Comparison of ENCODE assay signal across 16 mouse cellular contexts in the genomic region with DNA sequence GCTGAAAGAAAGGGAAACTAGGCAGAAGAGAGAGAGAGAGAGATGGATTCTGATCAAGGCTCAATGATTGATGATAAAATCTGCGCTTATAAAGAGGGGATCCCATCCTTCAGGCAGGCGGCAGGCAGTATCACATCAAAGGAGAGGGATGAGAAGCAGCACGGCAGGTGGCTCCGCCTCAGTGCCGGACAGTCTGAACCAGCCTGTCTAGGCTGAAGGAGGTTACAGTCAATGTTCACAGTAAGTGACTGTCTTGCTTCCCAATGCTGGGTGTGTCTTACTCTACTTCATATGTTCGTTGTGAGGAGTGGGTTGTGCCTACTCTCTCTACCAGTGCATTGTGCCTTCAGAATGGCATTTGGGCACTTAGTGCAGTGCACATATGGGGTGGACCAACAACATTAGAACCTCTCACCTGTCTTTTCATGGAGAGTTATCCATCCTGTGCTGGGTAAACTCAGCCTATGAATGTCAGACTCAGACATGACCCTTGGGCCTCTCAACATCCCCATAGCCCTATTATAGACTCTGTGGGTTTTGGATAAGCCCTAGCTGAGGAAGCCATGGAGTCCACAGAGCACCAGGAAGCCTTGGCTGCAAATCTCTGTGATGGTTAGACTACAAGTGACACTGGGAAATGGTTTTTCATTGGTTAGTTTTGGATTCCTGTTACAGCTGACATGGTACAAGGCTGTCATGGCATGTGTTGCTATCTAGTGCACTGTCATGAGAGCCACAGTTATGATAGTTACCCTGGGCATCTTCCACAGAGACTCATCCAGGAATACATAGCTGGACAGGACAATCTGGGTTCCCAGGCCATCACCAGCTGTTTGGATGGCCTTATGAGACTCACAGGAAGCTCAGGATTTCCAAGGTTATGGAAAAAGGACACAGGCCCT. TPM values are rescaled to one million over a fixed set of nuclear protein-coding genes. Genes with fewer than 3 reads are reported as not detected.
A peak's percentile ranks its signal among the peaks of the same experiment; 100 is the strongest.
DNase-seq lines count a peak whose midpoint lies in the region; ATAC-seq and TF ChIP-seq lines count a peak whose summit lies in the region.
"Had no signal": no experiment of that assay in that cellular context is flagged by ENCODE, and none has a peak within 500 bp of the region (broad histone marks: within the 10 kb centered on the region; RNA-seq: fewer than 3 reads in every experiment).

No protein-coding gene starts in this region.

- ATAC-seq in lung, embryonic 16.5 days (ENCODE audit: low read depth): 0 out of 2 replicates have a peak, but pooled peaks have one; percentile 15
- peak; percentile 63; the same call in 1 of the 2 replicates for ATAC-seq in hindbrain, postnatal 0 days
- peak; percentile 64; the same call in 1 of the 2 replicates for ATAC-seq in neural tube, embryonic 15.5 days (ENCODE audit: low FRiP score)
- ATAC-seq: inflammation-experienced regulatory T-cells, adult 6 months had no signal

- no peak overlapping the region for H3K9ac ChIP-seq in lung, embryonic 16.5 days (ENCODE audit: low read length)
- H3K9ac ChIP-seq in hindbrain, postnatal 0 days (replicated peaks; ENCODE audit: low read length): no peak overlapping the region
- H3K9ac ChIP-seq in neural tube, embryonic 15.5 days (replicated peaks): no peak overlapping the region

- no peak overlapping the region for H3K27ac ChIP-seq in lung, embryonic 16.5 days (ENCODE audit: low read length)
- no peak overlapping the region for H3K27ac ChIP-seq in hindbrain, postnatal 0 days
- no peak overlapping the region for H3K27ac ChIP-seq in neural tube, embryonic 15.5 days (replicated peaks)

- H3K4me3 ChIP-seq in lung, embryonic 16.5 days (ENCODE audit: low read length): no peak overlapping the region
- H3K4me3 ChIP-seq in hindbrain, postnatal 0 days (ENCODE audit: low read length): no peak overlapping the region
- no peak overlapping the region for H3K4me3 ChIP-seq in neural tube, embryonic 15.5 days (replicated peaks)

- H3K36me3 ChIP-seq in lung, embryonic 16.5 days (ENCODE audit: control insufficient read depth, insufficient read depth, low read length): no peaks in the 10 kb centered on the region
- H3K36me3 ChIP-seq in hindbrain, postnatal 0 days (ENCODE audit: insufficient read depth, low read length): no peaks in the 10 kb centered on the region
- H3K36me3 ChIP-seq in neural tube, embryonic 15.5 days: no peaks in the 10 kb centered on the region

- H3K27me3 ChIP-seq in lung, embryonic 16.5 days (ENCODE audit: control insufficient read depth, insufficient read depth, low read depth, low read length): peaks cover 12% of the 10 kb centered on the region
- peaks cover 11% of the 10 kb centered on the region; the same call in 1 of the 2 replicates for H3K27me3 ChIP-seq in hindbrain, postnatal 0 days (ENCODE audit: insufficient read depth, low read length)
- H3K27me3 ChIP-seq in neural tube, embryonic 15.5 days (replicated peaks): peaks cover 13% of the 10 kb centered on the region

- DNase-seq in heart, adult 11 months: peak; percentile 34
- no peak for DNase-seq in heart, postnatal 4 days
- no peak for DNase-seq in lung, postnatal 10 days
- DNase-seq in hindbrain, postnatal 0 days (ENCODE audit: low spot score): no peak
- DNase-seq in thymus, postnatal 14 days: no peak
- DNase-seq in right cerebral cortex, adult 2 months (ENCODE audit: low spot score in 2 of 2): no peak

- TF ChIP-seq CTCF in hindbrain, postnatal 0 days (IDR thresholded peaks at IDR 0.05; ENCODE audit: low read depth): no peak

- no peak overlapping the region for H3K4me2 ChIP-seq in lung, embryonic 16.5 days (ENCODE audit: low read depth, low read length)
- no peak overlapping the region for H3K4me2 ChIP-seq in hindbrain, postnatal 0 days (ENCODE audit: low read depth, low read length)
- no peak overlapping the region for H3K4me2 ChIP-seq in neural tube, embryonic 15.5 days

- H3K9me3 ChIP-seq in lung, embryonic 16.5 days (ENCODE audit: control insufficient read depth, low read length): peaks cover 3% of the 10 kb centered on the region; the same call in 1 of the 2 replicates
- H3K9me3 ChIP-seq in hindbrain, postnatal 0 days (ENCODE audit: low read length): no peaks in the 10 kb centered on the region
- no peaks in the 10 kb centered on the region for H3K9me3 ChIP-seq in neural tube, embryonic 15.5 days (replicated peaks)

- WGBS in lung, embryonic 16.5 days: 22% methylated on average over 6 of the region's 6 CpGs
- 14% methylated on average over 6 of the region's 6 CpGs for WGBS in hindbrain, postnatal 0 days
- WGBS in neural tube, embryonic 15.5 days: 18% methylated on average over 6 of the region's 6 CpGs

- H3K4me1 ChIP-seq in lung, embryonic 16.5 days (replicated peaks; ENCODE audit: control insufficient read depth, insufficient read depth, low read length): no peaks in the 10 kb centered on the region
- H3K4me1 ChIP-seq in hindbrain, postnatal 0 days (ENCODE audit: insufficient read depth, low read length): no peaks in the 10 kb centered on the region
- peaks cover 5% of the 10 kb centered on the region; the same call in 1 of the 2 replicates for H3K4me1 ChIP-seq in neural tube, embryonic 15.5 days

RNA-seq across cellular contexts. Expression of gene Psg22, which starts 31.4 kb away (rescaled TPM):
- not detected for total RNA-seq in heart, postnatal 4 days (2021)
- polyA plus RNA-seq in lung, embryonic 16.5 days (2015; fragmentation: Nextera tagmentation; extraction: Ambion mirVana): not detected in 2 replicates
- total RNA-seq in hindbrain, postnatal 0 days (2014; rRNA removed): not detected in 2 replicates
- polyA plus RNA-seq in hindbrain, postnatal 0 days (2015; fragmentation: Nextera tagmentation; extraction: Ambion mirVana): not detected in 2 replicates
- polyA plus RNA-seq in neural tube, embryonic 15.5 days (2015; fragmentation: Nextera tagmentation; extraction: Ambion mirVana): not detected in 2 replicates
- total RNA-seq: adrenal gland, postnatal 25 days; gastrocnemius, postnatal 10 days; layer of hippocampus, adult 8-10 months; monocyte, adult 5-6 weeks had no signal
- polyA plus RNA-seq: inflammation-experienced regulatory T-cells, adult 6 months; limb, embryonic 11.5 days; lung, adult 2 months had no signal

RNA-seq across cellular contexts. Expression of gene Psg19, which starts 49.1 kb away (rescaled TPM):
- not detected for total RNA-seq in heart, postnatal 4 days (2021)
- not detected in 2 replicates for polyA plus RNA-seq in lung, embryonic 16.5 days (2015; fragmentation: Nextera tagmentation; extraction: Ambion mirVana)
- total RNA-seq in hindbrain, postnatal 0 days (2014; rRNA removed): not detected in 2 replicates
- polyA plus RNA-seq in hindbrain, postnatal 0 days (2015; fragmentation: Nextera tagmentation; extraction: Ambion mirVana): not detected in 2 replicates
- polyA plus RNA-seq in neural tube, embryonic 15.5 days (2015; fragmentation: Nextera tagmentation; extraction: Ambion mirVana): not detected in 2 replicates
- total RNA-seq: adrenal gland, postnatal 25 days; gastrocnemius, postnatal 10 days; layer of hippocampus, adult 8-10 months; monocyte, adult 5-6 weeks had no signal
- polyA plus RNA-seq: inflammation-experienced regulatory T-cells, adult 6 months; limb, embryonic 11.5 days; lung, adult 2 months; thymus, postnatal 0 days had no signal
